Mouse (Mus musculus): ENCODE data around the gene Slc25a26.
"Not testable (repeated sequence)": the region's sequence is repeated elsewhere in the genome, so short reads cannot be mapped to it uniquely, and the experiment has no call there.

Gene Slc25a26

GRCm38 (mm10) chr6:94553085-94553484 is 53.0 kb downstream of the Slc25a26 start:
- DNase-seq (ENCODE audit: low spot score) = no peak

- DNase-seq (ENCODE audit: low spot score) = not testable (repeated sequence)
Observed at GRCm38 (mm10) chr6:94558603-94559002, 58.5 kb downstream of the Slc25a26 start.

GRCm38 (mm10) chr6:94560896-94561295 is 60.8 kb downstream of the Slc25a26 start:
- DNase-seq (ENCODE audit: low spot score) = no peak

GRCm38 (mm10) chr6:94561346-94561745 is 61.2 kb downstream of the Slc25a26 start:
- no peak for DNase-seq (ENCODE audit: low spot score)

GRCm38 (mm10) chr6:94563203-94563940 is 63.2 kb downstream of the Slc25a26 start:
- no peak for DNase-seq (ENCODE audit: low spot score)

GRCm38 (mm10) chr6:94565766-94566165 is 65.6 kb downstream of the Slc25a26 start:
- DNase-seq (ENCODE audit: low spot score) = no peak

- DNase-seq (ENCODE audit: low spot score) = no peak
Observed at GRCm38 (mm10) chr6:94568040-94568439, 67.9 kb downstream of the Slc25a26 start.

GRCm38 (mm10) chr6:94575526-94576166 is 75.5 kb downstream of the Slc25a26 start:
- no peak for DNase-seq (ENCODE audit: low spot score)

GRCm38 (mm10) chr6:94577991-94578390 is 77.9 kb downstream of the Slc25a26 start:
- no peak for DNase-seq (ENCODE audit: low spot score)

- DNase-seq (ENCODE audit: low spot score) = no peak
Observed at GRCm38 (mm10) chr6:94582055-94582454, 81.9 kb downstream of the Slc25a26 start.

GRCm38 (mm10) chr6:94584147-94584695 is 84.1 kb downstream of the Slc25a26 start:
- no peak for DNase-seq (ENCODE audit: low spot score)

- no peak for DNase-seq (ENCODE audit: low spot score)
Observed at GRCm38 (mm10) chr6:94584976-94585375, 84.8 kb downstream of the Slc25a26 start.

GRCm38 (mm10) chr6:94588365-94588764 is 88.2 kb downstream of the Slc25a26 start:
- DNase-seq (ENCODE audit: low spot score) = no peak

- no peak for DNase-seq (ENCODE audit: low spot score)
Observed at GRCm38 (mm10) chr6:94592243-94592642, 92.1 kb downstream of the Slc25a26 start.

- no peak for DNase-seq (ENCODE audit: low spot score)
Observed at GRCm38 (mm10) chr6:94592710-94593109, 92.6 kb downstream of the Slc25a26 start.

GRCm38 (mm10) chr6:94594096-94594665 is 94.0 kb downstream of the Slc25a26 start:
- no peak for DNase-seq (ENCODE audit: low spot score)

GRCm38 (mm10) chr6:94594711-94595110 is 94.6 kb downstream of the Slc25a26 start:
- no peak for DNase-seq (ENCODE audit: low spot score)

- no peak for DNase-seq (ENCODE audit: low spot score)
Observed at GRCm38 (mm10) chr6:94595206-94595605, 95.1 kb downstream of the Slc25a26 start.

GRCm38 (mm10) chr6:94596051-94596760 is 96.1 kb downstream of the Slc25a26 start:
- DNase-seq (ENCODE audit: low spot score) = no peak

- DNase-seq (ENCODE audit: low spot score) = no peak
Observed at GRCm38 (mm10) chr6:94596761-94597485, 96.8 kb downstream of the Slc25a26 start.

GRCm38 (mm10) chr6:94598421-94598820 is 98.3 kb downstream of the Slc25a26 start:
- DNase-seq (ENCODE audit: low spot score) = no peak

GRCm38 (mm10) chr6:94599016-94599415 is 98.9 kb downstream of the Slc25a26 start:
- no peak for DNase-seq (ENCODE audit: low spot score)
